Mouse (Mus musculus) lung, postnatal 0 days (tissue): ENCODE results near the gene St6galnac5.

ENCODE experiments used
- CTCF ChIP-seq: IDR thresholded peaks from 2 replicates; pipeline ENCODE4 v1.5.1; 2016; ENCODE audit warnings: antibody characterized with exemption, mild to moderate bottlenecking
- EP300 ChIP-seq: IDR thresholded peaks from 2 replicates; pipeline ENCODE4 v1.6.1; 2016; ENCODE audit warnings: antibody characterized with exemption, mild to moderate bottlenecking, control low read depth

- TF ChIP-seq CTCF (no peak), EP300 (no peak)
These were observed 95.3 kb downstream of the St6galnac5 start for GRCm38 (mm10) chr3:152886749-152887148.
